Mouse (Mus musculus) cerebellum, adult 2 months (tissue): ENCODE measurements around the gene Ifnab.

Source experiments
- CTCF ChIP-seq: fragments of 200-500 bp; IDR thresholded peaks from 2 replicates; pipeline ENCODE4 v1.5.1; 2011; ENCODE audit warnings: low read depth, mild to moderate bottlenecking, control low read depth, low read length, moderate library complexity, borderline replicate concordance; ENCODE audit not compliant: insufficient read depth
- POLR2A ChIP-seq: fragments of 200-500 bp; IDR thresholded peaks from 2 replicates; pipeline ENCODE4 v1.6.1; 2011; ENCODE audit warnings: low read length, control low read depth, borderline replicate concordance; ENCODE audit not compliant: insufficient read depth

DNA sequence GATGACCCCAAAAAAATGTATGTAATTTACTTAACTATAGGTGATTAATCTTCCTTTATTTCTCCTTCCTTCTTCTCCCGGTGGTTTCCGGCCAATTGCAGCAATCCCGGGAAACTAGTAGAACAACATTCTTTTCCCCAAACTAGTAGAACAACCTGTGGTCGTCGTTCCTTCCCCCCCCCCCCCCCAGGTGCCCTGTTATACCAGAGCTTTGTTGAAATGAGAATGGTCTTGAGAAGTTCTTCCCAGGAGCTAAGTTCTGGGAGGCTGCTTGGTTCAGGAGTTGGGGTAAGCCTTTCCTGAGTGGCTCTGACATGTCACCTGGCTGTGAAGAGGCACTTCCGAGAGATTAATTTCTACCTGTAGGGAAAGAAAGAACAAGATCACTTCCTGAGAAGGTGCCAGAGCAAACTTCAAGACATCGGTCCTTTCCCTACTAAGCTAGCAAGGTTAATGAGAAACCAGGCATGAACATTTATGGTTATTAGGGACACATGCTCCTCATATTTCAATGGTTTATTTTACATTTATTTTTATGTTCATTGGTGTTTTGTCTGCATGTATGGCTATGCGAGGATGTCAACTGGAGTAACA lies 32.4 kb upstream of the Ifnab start:
- no peak for TF ChIP-seq CTCF
- no peak for TF ChIP-seq POLR2A
